Mouse (Mus musculus): ENCODE data around the gene D17Wsu92e. TPM values are rescaled to one million over a fixed set of nuclear protein-coding genes. Genes with fewer than 3 reads are reported as not detected.

D17Wsu92e gene
- total and polyA plus RNA-seq, 3 experiments = 34.9 to 70.8 (median 44.2) TPM

GRCm38 (mm10) chr17:27856798-27857648 is 36.6 kb upstream of the D17Wsu92e start:
- 0 out of 2 replicates have a peak, but pooled peaks cover 12% of the 10 kb centered on the region for H3K79me2 ChIP-seq (replicated peaks; ENCODE audit: control insufficient read depth, extremely low read depth, insufficient read depth, poor library complexity, severe bottlenecking)
- H3K27ac ChIP-seq (ENCODE audit: insufficient read depth, low read depth) = no peak overlapping the region; the same call in 1 of the 2 replicates
- dilution Hi-C loops (cut with MboI; ENCODE audit: extremely low pct_ligation_motif_present, extremely low pct_unique_long_range_greater_than_20kb, low sequenced_read_pairs) (no loop called here), in situ Hi-C loops (cut with MboI; ENCODE audit: low pct_ligation_motif_present, low pct_unique_long_range_greater_than_20kb, low sequenced_read_pairs) (no loop called here)
- H3K27me3 ChIP-seq (replicated peaks) = no peaks in the 10 kb centered on the region
- H3K9ac ChIP-seq (ENCODE audit: insufficient read depth, low read depth) = peak overlapping the region; percentile 82
- peak; percentile 41 for DNase-seq (ENCODE audit: extremely low read depth)
- H3K36me3 ChIP-seq (replicated peaks in 1 of 2; ENCODE audit: control insufficient read depth in 1 of 2, insufficient read depth in 1 of 2, low read length in 1 of 2) = peaks cover 13 to 40% of the 10 kb centered on the region in 2 experiments
- H3K9me3 ChIP-seq (replicated peaks; ENCODE audit: low read length) = no peaks in the 10 kb centered on the region
- H3K4me1 ChIP-seq (ENCODE audit: control insufficient read depth in 1 of 2, insufficient read depth in 2 of 2) = peaks cover 5 to 26% of the 10 kb centered on the region in 2 experiments
- H3K4me3 ChIP-seq (replicated peaks in 1 of 3; ENCODE audit: low read depth in 2 of 3, low read length in 2 of 3, poor library complexity in 1 of 3) = peak overlapping the region; percentile 81 to 99 (median 90)
- H3K4me2 ChIP-seq (ENCODE audit: insufficient read depth, low read depth, poor library complexity, severe bottlenecking) = peak overlapping the region; percentile 57
- peak; percentile 28; the same call in 1 of the 2 replicates for TF ChIP-seq MXI1 (IDR thresholded peaks at IDR 0.05; ENCODE audit: low read depth, low read length)
- TF ChIP-seq SIN3A (IDR thresholded peaks at IDR 0.05; ENCODE audit: low read length) = 0 out of 2 replicates have a peak, but pooled peaks have one; percentile 48
- TF ChIP-seq ZMIZ1 (IDR thresholded peaks at IDR 0.05; ENCODE audit: low read depth, low read length) = 0 out of 2 replicates have a peak, but pooled peaks have one; percentile 14
- TF ChIP-seq MAZ (IDR thresholded peaks at IDR 0.05; ENCODE audit: low read depth, low read length) = no peak

- Histone ChIP-seq H3K79me2 (replicated peaks; ENCODE audit: control insufficient read depth, extremely low read depth, insufficient read depth, poor library complexity, severe bottlenecking) (0 out of 2 replicates have a peak, but pooled peaks cover 11% of the 10 kb centered on the region), H3K9me3 (replicated peaks; ENCODE audit: low read length) (no peaks in the 10 kb centered on the region), H3K36me3 (replicated peaks in 1 of 2; ENCODE audit: control insufficient read depth in 1 of 2, insufficient read depth in 1 of 2, low read length in 1 of 2) (peaks cover 13 to 39% of the 10 kb centered on the region in 2 experiments), H3K4me1 (ENCODE audit: control insufficient read depth in 1 of 2, insufficient read depth in 2 of 2) (peaks cover 5 to 26% of the 10 kb centered on the region in 2 experiments), H3K27me3 (replicated peaks) (no peaks in the 10 kb centered on the region), H3K4me3 (replicated peaks in 1 of 3; ENCODE audit: low read depth in 2 of 3, low read length in 2 of 3, poor library complexity in 1 of 3) (peak within 1 kb of the TSS; percentile 81 to 99 (median 90)), H3K9ac (ENCODE audit: insufficient read depth, low read depth) (peak within 1 kb of the TSS; percentile 82), H3K4me2 (ENCODE audit: insufficient read depth, low read depth, poor library complexity, severe bottlenecking) (peak within 1 kb of the TSS; percentile 57), H3K27ac (ENCODE audit: insufficient read depth, low read depth) (no peak within 1 kb of the TSS; the same call in 1 of the 2 replicates)
- DNase-seq (ENCODE audit: extremely low read depth) = peak; percentile 73
- in situ Hi-C loops (cut with MboI; ENCODE audit: low pct_ligation_motif_present, low pct_unique_long_range_greater_than_20kb, low sequenced_read_pairs) (no loop called here), dilution Hi-C loops (cut with MboI; ENCODE audit: extremely low pct_ligation_motif_present, extremely low pct_unique_long_range_greater_than_20kb, low sequenced_read_pairs) (no loop called here)
- TF ChIP-seq SIN3A (IDR thresholded peaks at IDR 0.05; ENCODE audit: low read length) = no peak
- TF ChIP-seq NELFE (IDR thresholded peaks at IDR 0.05; ENCODE audit: low read depth, low read length) = peak; percentile 42; the same call in 1 of the 2 replicates
- TF ChIP-seq CTCF (conservative IDR thresholded peaks at IDR 0.05 in 1 of 2, IDR thresholded peaks at IDR 0.05 in 1 of 2; ENCODE audit: low read depth in 2 of 2, low read length in 2 of 2) = no peak
- no peak for TF ChIP-seq CHD2 (IDR thresholded peaks at IDR 0.05; ENCODE audit: low read length)
- TF ChIP-seq CHD1 (IDR thresholded peaks at IDR 0.05; ENCODE audit: low read depth, low read length) = no peak
- no peak for TF ChIP-seq IRF4 (IDR thresholded peaks at IDR 0.05; ENCODE audit: low read depth, low read length)
- TF ChIP-seq ZMIZ1 (IDR thresholded peaks at IDR 0.05; ENCODE audit: low read depth, low read length) = peak; percentile 62; the same call in 1 of the 2 replicates
- TF ChIP-seq ZNF384 (IDR thresholded peaks at IDR 0.05; ENCODE audit: low read depth, low read length) = no peak
- no peak for TF ChIP-seq ZC3H11A (IDR thresholded peaks at IDR 0.05; ENCODE audit: low read depth, low read length)
- no peak for TF ChIP-seq PAX5 (IDR thresholded peaks at IDR 0.05; ENCODE audit: low read length)
- no peak for TF ChIP-seq JUN (IDR thresholded peaks at IDR 0.05; ENCODE audit: insufficient read depth, low read depth, low read length)
- no peak for TF ChIP-seq TBP (conservative IDR thresholded peaks at IDR 0.05; ENCODE audit: low read depth, low read length)
- TF ChIP-seq RAD21 (IDR thresholded peaks at IDR 0.05; ENCODE audit: low read depth, low read length) = no peak
- TF ChIP-seq MXI1 (IDR thresholded peaks at IDR 0.05; ENCODE audit: low read depth, low read length) = peak; percentile 85
- TF ChIP-seq MAX (IDR thresholded peaks at IDR 0.05; ENCODE audit: low read length) = no peak
- no peak for TF ChIP-seq HCFC1 (IDR thresholded peaks at IDR 0.05; ENCODE audit: low read depth, low read length)
- TF ChIP-seq BHLHE40 (IDR thresholded peaks at IDR 0.05; ENCODE audit: low read depth, low read length) = peak; percentile 51
- no peak for TF ChIP-seq USF2 (conservative IDR thresholded peaks at IDR 0.05; ENCODE audit: low read depth, low read length)
- no peak for TF ChIP-seq MYC (IDR thresholded peaks at IDR 0.05; ENCODE audit: low read depth, low read length)
- no peak for TF ChIP-seq ZKSCAN1 (IDR thresholded peaks at IDR 0.05; ENCODE audit: borderline replicate concordance, low read depth, low read length)
- TF ChIP-seq RCOR1 (conservative IDR thresholded peaks at IDR 0.05; ENCODE audit: low read depth, low read length) = no peak
- no peak for TF ChIP-seq SMC3 (IDR thresholded peaks at IDR 0.05; ENCODE audit: low read depth, low read length)
- peak; percentile 77 for TF ChIP-seq NRF1 (IDR thresholded peaks at IDR 0.05; ENCODE audit: low read depth, low read length)
- 0 out of 2 replicates have a peak, but pooled peaks have one; percentile 17 for TF ChIP-seq TCF12 (IDR thresholded peaks at IDR 0.05; ENCODE audit: low read depth, low read length)
- TF ChIP-seq MEF2A (IDR thresholded peaks at IDR 0.05; ENCODE audit: borderline replicate concordance, low read depth, low read length) = no peak
- TF ChIP-seq EP300 (IDR thresholded peaks at IDR 0.05; ENCODE audit: low read length) = no peak
- peak; percentile 40; the same call in 1 of the 2 replicates for TF ChIP-seq MAZ (IDR thresholded peaks at IDR 0.05; ENCODE audit: low read depth, low read length)
- no peak for TF ChIP-seq KAT2A (IDR thresholded peaks at IDR 0.05; ENCODE audit: insufficient replicate concordance, low read length)
- no peak for TF ChIP-seq E2F4 (IDR thresholded peaks at IDR 0.05; ENCODE audit: insufficient replicate concordance, low read depth, low read length)
Measured at GRCm38 (mm10) chr17:27856265-27856797, 35.9 kb upstream of the D17Wsu92e start, which contains the start of gene Uhrf1bp1. Gene Uhrf1bp1 (plus strand): TSS chr17:27856441.

Measured in CH12.LX (cell line).